Mouse (Mus musculus) small intestine, adult 2 months (tissue): Measurements from ENCODE around the gene Ahcyl2. TPM values are rescaled to one million over a fixed set of nuclear protein-coding genes. Genes with fewer than 3 reads are reported as not detected.

Source experiments
- H3K27ac ChIP-seq: fragments of 200-500 bp; 2 replicates; pipeline ENCODE4 v1.5.1; 2012; ENCODE audit warnings: low read depth, low read length, control low read depth, inconsistent platforms; ENCODE audit not compliant: insufficient read depth
- H3K27me3 ChIP-seq: fragments of 200-500 bp; 2 replicates; pipeline ENCODE4 v1.6.1; 2012; ENCODE audit warnings: mild to moderate bottlenecking, moderate library complexity, low read length, inconsistent platforms; ENCODE audit not compliant: control insufficient read depth, insufficient read depth
- H3K36me3 ChIP-seq: fragments of 200-500 bp; 2 replicates; pipeline ENCODE4 v1.6.1; 2012; ENCODE audit warnings: mild to moderate bottlenecking, low read length, control low read depth, inconsistent platforms; ENCODE audit not compliant: control insufficient read depth, insufficient read depth
- H3K4me1 ChIP-seq: fragments of 200-500 bp; 2 replicates; pipeline ENCODE4 v1.6.1; 2012; ENCODE audit warnings: low read length, inconsistent platforms, mixed read lengths; ENCODE audit not compliant: control insufficient read depth, insufficient read depth, insufficient read length
- H3K4me3 ChIP-seq: fragments of 200-500 bp; 2 replicates; pipeline ENCODE4 v1.5.1; 2012; ENCODE audit warnings: low read depth, mild to moderate bottlenecking, control low read depth, inconsistent platforms, low read length, moderate library complexity
- CTCF ChIP-seq: fragments of 200-500 bp; IDR thresholded peaks from 2 replicates; pipeline ENCODE4 v1.5.1; 2012; ENCODE audit warnings: low read depth, mild to moderate bottlenecking, control low read depth, inconsistent platforms, low read length, moderate library complexity, mixed read lengths; ENCODE audit not compliant: insufficient replicate concordance, insufficient read length; ENCODE audit errors: extremely low read depth
- POLR2A ChIP-seq: fragments of 200-500 bp; IDR thresholded peaks from 2 replicates; pipeline ENCODE4 v1.6.1; 2012; ENCODE audit warnings: low read depth, mild to moderate bottlenecking, control low read depth, inconsistent platforms, low read length, moderate library complexity
- WGBS: fragments of 180-500 bp; shearing (Covaris S2); methylation state at CpG from one replicate; pipeline ENCODE4 v1.1.7; 2018; 5-methylcytosine and 5-hydroxymethylcytosine counted together
- polyA plus RNA-seq: library from polyadenylated mRNA; depleted of rRNA; stranded (reverse); fragments of >200 nt; gene quantifications from 2 replicates; pipeline ENCODE4 v1.2.3, GENCODE M21; 2012

The Ahcyl2 gene
- polyA plus RNA-seq, 1 experiment, result 110 TPM

- TF ChIP-seq POLR2A (no peak), CTCF (no peak)
- H3K4me3 ChIP-seq, result no peak overlapping the region
- no peaks in the 10 kb centered on the region; the same call in 1 of the 2 replicates for H3K36me3 ChIP-seq
- peaks cover 2% of the 10 kb centered on the region; the same call in 1 of the 2 replicates for H3K4me1 ChIP-seq
- WGBS, result 87% methylated on average over 2 of the region's 2 CpGs
- H3K27me3 ChIP-seq, result no peaks in the 10 kb centered on the region
- no peak overlapping the region for H3K27ac ChIP-seq
These were observed 73.7 kb downstream of the Ahcyl2 start for GRCm38 (mm10) chr6:29841461-29841860.

GRCm38 (mm10) chr6:29847643-29848166, 79.9 kb downstream of the Ahcyl2 start:
- Histone ChIP-seq H3K36me3 (no peaks in the 10 kb centered on the region; the same call in 1 of the 2 replicates), H3K4me3 (no peak overlapping the region), H3K27me3 (no peaks in the 10 kb centered on the region), H3K27ac (peak overlapping the region; percentile 94), H3K4me1 (peaks cover 15% of the 10 kb centered on the region; the same call in 1 of the 2 replicates)
- TF ChIP-seq POLR2A, result no peak
- 23% methylated on average over 5 of the region's 5 CpGs for WGBS

GRCm38 (mm10) chr6:29848808-29849207, 81.0 kb downstream of the Ahcyl2 start:
- Histone ChIP-seq H3K4me3 (no peak overlapping the region), H3K4me1 (peaks cover 17% of the 10 kb centered on the region; the same call in 1 of the 2 replicates), H3K36me3 (no peaks in the 10 kb centered on the region; the same call in 1 of the 2 replicates), H3K27me3 (no peaks in the 10 kb centered on the region), H3K27ac (peak overlapping the region; percentile 94)
- TF ChIP-seq CTCF (no peak), POLR2A (no peak)
- WGBS, result 14% methylated on average over 3 of the region's 3 CpGs

- 53% methylated on average over 1 of the region's 1 CpGs for WGBS
- H3K4me1 ChIP-seq, result peaks cover 17% of the 10 kb centered on the region; the same call in 1 of the 2 replicates
- TF ChIP-seq CTCF (no peak), POLR2A (no peak)
- no peaks in the 10 kb centered on the region for H3K36me3 ChIP-seq
- H3K27me3 ChIP-seq, result no peaks in the 10 kb centered on the region
- H3K4me3 ChIP-seq, result no peak overlapping the region
- H3K27ac ChIP-seq, result peak overlapping the region; percentile 83
These were observed 82.3 kb downstream of the Ahcyl2 start for GRCm38 (mm10) chr6:29850096-29850495.

- no peaks in the 10 kb centered on the region for H3K36me3 ChIP-seq
- no peaks in the 10 kb centered on the region for H3K27me3 ChIP-seq
- TF ChIP-seq CTCF (no peak), POLR2A (no peak)
- 51% methylated on average over 2 of the region's 2 CpGs for WGBS
- H3K27ac ChIP-seq, result no peak overlapping the region
- no peak overlapping the region for H3K4me3 ChIP-seq
- H3K4me1 ChIP-seq, result peaks cover 17% of the 10 kb centered on the region; the same call in 1 of the 2 replicates
These were observed 82.9 kb downstream of the Ahcyl2 start for GRCm38 (mm10) chr6:29850747-29851146.

GRCm38 (mm10) chr6:29851873-29852272, 84.1 kb downstream of the Ahcyl2 start:
- Histone ChIP-seq H3K36me3 (no peaks in the 10 kb centered on the region; the same call in 1 of the 2 replicates), H3K4me3 (no peak overlapping the region), H3K4me1 (peaks cover 22% of the 10 kb centered on the region; the same call in 1 of the 2 replicates), H3K27ac (peak overlapping the region; percentile 66), H3K27me3 (no peaks in the 10 kb centered on the region)
- WGBS, result 42% methylated on average over 3 of the region's 3 CpGs
- TF ChIP-seq POLR2A (no peak), CTCF (no peak)

GRCm38 (mm10) chr6:29853213-29853899, 85.5 kb downstream of the Ahcyl2 start:
- TF ChIP-seq CTCF (peak; percentile 98; the same call in 1 of the 2 replicates), POLR2A (peak; percentile 90; the same call in 1 of the 2 replicates)
- Histone ChIP-seq H3K4me3 (peak overlapping the region; percentile 70), H3K27ac (peak overlapping the region; percentile 89), H3K27me3 (no peaks in the 10 kb centered on the region), H3K4me1 (peaks cover 21% of the 10 kb centered on the region; the same call in 1 of the 2 replicates), H3K36me3 (peaks cover 3% of the 10 kb centered on the region; the same call in 1 of the 2 replicates)
- WGBS, result 5% methylated on average over 12 of the region's 12 CpGs
